Mouse (Mus musculus): ENCODE measurements around the gene Pnpla1.
A peak's percentile ranks its signal among the peaks of the same experiment; 100 is the strongest.

Gene Pnpla1

DNA sequence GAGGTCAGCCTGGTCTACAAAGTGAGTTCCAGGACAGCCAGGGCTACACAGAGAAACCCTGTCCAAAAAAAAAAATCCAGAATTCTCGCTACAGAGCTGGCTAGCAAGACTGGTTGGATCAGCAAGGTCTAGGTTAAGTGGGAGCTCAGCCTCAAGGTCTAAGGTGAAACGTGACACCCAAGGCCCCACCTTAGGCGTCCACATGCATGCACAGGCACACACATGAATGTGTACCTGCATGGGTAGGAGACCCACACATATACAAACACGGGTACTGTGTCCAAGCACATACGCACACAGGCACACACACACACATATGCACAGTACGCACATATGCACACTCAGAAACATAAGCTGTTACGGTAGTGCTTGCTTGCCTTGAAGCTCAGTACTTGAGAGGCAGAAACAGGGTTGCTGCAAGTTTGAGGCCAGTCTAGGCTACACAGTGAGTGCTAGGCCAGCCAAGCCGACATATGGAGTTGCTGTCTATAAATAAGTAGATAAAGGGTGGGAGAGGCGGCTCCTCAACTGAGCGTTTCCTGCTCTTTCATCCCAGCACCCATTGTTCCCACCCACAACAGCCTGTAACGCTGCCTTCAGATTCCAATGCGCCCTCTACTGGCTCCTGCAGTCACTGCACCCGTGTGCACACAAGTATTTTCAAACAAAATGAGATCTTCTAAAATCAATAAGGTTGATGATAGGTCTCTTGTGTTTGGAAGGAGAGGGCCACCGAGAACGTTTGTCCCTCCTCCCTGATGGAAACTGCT, 68.8 kb downstream of the Pnpla1 start:
- peak; percentile 61 for DNase-seq

DNA sequence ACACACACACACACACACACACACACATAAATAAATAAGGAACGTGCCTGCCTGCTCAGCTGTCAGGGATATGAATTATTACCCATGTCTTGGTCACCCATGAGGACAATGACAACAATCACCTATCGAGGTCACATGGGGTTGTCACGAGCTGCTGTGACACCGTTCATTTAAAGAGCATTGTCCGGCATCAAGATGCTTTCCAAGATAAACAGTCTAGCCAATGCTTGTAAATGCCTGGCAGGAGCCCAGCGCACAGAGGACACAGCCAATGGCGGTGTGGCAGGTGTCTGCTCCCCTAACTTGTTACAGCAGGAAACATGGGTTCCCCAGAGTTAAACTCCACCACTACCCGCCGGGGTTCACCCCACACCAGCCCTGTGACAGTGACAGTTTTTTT, 69.8 kb downstream of the Pnpla1 start:
- no peak for DNase-seq

DNA sequence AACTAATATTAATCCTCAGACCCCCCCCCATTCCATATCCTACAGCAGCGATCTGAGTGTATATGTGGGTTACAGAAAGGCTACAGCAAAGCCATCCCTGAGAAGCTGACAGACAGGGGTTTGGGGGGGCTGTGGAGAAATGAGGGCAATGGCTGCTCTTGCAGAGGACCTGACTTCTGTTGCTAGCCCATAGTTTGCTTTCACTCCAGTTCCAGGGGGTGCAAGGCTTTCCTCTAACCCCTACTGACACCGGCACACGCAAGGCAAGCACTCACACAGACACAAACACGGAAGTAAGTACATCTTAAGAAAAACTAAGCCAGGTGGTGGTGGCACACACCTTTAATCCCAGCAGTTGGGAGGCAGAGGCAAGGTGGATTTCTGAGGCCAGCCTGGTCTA, 71.2 kb downstream of the Pnpla1 start:
- DNase-seq: no peak

DNA sequence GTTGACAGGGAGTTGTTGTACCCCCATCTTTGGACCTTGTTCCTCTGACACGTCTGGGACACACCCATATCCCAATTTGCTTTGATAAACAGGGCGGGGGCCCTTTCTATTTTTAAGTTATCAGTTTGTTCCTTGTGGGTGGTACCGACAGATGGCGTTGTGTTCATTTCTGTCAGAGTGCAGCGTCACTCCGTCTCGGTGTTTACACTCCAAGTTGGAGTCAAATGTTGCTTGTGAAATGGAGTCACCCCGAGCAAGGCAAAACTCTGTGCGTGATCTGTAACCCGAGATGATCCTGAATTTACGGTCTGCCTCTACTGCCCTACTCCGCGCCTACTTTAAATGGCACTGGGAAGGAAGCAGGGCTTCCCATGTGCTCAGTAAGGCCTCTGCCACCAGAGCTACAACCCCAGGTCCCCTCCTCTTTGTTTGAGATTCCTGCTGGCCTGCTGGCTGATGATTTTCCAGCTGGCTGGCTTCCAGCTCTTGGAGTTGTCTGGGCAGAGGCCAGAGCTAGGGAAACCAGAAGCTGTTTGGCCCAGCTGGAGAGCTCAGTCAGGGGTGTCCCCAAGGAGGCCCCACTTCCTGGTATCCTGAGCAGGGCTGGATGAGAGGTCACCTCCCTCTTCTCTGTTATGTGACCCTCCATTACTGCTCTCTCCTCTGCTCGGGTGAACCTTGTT, 72.3 kb downstream of the Pnpla1 start:
- DNase-seq: peak; percentile 95

DNA sequence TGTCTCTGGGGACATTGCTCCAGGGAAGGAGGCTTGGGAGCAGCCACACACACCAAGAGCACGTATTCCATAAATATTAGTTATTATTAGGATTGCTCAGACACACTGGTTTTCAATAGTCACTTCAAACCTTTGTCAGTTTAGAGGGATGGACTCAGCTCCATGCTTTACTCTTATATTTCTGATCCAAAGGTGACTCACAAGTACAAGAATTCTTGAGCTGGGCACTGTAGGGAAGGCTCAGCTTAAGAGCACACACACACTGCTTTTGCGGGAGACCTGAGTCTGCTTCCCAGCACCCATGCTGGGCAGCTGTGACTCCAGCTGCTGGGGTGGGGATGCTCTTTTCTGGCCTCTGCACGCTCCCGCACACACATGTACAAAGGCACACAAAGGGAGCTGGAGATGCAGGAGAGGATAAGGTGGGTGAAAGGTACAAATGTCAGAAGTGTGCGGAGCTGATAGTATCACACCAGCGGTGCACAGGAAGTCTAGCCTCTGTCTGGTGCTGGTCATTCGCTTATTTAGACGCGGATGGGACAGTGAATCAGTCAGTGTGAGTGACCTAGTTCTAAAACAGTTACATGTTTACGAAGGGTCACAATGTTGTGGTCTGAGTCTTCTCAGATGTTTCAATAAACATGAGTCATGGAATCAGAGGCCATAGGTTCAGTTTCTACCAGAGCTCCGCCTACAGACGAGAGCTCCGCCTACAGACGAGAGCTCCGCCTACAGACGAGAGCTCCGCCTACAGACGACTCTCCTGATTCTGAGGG, 73.4 kb downstream of the Pnpla1 start:
- DNase-seq: peak; percentile 25

DNA sequence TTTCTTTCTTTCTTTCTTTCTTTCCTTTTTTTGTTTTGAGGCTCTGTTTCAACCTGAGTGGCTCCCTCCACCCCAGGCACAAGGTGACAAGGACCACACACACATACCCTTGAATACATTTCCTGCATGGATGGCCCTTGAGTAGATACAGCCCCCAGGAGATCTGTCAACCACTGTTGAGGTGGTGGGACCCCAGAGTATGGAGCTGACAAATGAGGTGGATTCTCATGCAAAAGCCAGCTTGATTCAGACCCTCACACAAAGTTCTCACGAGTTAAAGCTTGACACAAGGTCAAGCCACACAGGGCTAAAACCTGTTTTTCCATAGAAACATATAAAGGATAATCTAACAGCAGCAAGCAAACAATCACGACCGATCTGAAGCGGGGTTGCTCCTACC, 74.1 kb downstream of the Pnpla1 start:
- no peak for DNase-seq

DNA sequence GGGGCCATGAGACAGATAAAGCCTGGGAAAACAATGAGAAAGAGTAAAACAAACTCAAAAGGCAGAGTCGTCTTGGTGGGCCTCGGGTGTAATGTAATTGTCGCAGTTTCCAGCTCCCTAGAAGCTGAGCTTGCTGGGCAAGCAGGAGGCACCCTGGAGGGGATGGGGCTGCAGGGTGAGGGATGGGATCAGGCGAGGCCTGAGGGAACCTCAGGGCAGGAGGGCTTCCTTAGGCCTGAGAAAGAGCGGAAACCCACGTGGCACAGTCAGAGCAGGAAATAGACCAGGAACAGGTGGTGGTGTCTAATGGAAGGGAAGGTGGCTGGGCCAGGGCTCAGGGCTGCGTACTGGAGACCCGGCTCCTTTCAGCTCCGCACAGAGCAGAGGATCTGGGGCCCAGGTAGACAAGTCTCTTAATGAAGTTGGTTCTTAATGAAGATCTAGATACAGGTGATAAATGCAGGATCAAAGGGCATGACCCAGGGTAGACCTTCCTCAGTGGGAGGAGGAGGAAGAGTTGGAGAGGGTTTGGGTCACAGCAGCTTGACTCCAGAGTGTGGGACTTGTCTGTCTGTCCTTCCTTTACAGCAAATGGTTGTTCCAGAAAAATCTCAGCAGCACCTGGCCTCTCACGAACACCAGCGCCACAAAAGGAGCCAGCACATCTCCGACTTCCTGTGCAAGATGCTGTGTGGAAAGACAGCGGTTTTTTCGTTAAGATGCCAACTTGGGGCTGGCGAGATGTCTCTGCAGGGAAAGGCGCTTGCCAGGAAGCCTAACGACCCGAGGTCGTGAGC, 76.1 kb downstream of the Pnpla1 start:
- DNase-seq: no peak

DNA sequence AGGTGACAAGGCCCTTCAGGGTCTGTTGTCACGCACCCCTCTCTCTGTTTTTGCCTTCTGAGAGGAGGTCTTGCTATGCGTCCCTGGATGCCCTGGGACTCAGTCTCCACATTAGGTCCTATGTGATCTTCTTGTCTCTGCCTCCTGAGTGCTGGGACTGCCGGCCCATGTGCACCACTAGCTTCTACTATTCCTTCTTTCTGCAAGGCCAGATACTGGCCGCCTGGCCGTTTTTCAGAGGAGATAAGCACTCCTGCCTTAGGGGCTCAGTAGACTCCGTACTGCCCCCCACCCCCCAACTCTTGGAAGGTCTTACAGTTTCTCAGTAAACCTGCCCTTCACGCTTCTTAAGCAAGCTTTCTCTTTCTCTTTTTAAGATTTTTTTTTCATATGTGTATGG, 77.9 kb downstream of the Pnpla1 start:
- no peak for DNase-seq

DNA sequence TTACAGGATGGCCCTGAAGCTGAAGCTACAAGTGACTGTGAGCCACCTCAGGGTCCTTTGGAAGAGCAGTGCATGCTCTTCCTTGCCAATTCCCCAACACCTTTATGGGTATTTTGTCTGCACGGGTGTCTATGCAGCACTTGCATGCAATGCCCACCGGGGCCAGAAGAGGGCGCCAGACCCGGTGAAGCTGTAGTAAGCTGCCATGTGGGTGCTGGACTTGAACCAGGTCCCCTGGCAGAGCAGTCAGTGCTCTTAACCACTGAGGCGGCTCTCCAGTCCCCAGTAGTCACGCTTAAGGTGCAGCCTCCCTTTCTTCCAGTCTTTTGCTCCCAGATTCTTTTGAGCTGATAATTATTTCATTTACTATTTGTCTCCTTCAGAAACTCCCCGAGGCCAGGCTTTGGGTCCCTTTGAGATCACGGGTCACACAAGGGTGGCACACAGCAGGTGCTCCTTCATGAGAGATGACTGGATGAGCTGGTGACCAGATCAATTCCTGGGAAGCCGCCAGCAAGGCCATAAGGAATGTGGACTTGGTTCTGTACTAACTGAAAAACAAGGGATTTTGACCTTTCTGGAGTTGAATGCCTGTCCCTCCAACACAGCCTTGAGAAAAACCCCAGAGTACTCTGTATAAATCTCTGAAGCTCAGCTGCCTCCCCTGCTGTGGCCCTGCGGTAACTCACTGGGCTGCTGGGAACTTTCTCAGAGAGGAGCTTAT, 78.6 kb downstream of the Pnpla1 start:
- peak; percentile 92 for DNase-seq
